Mouse (Mus musculus) liver, embryonic 14.5 days (tissue): ENCODE results near the gene Phldb3. TPM values are rescaled to one million over a fixed set of nuclear protein-coding genes. Genes with fewer than 3 reads are reported as not detected.

Experiments
- ATAC-seq: fragments of 200-750 bp; cut with Nextera tagmentation; 2 replicates; pipeline ENCODE4 v1.8.0; 2017; ENCODE audit warnings: moderate number of reproducible peaks, mild to moderate bottlenecking, moderate library complexity; ENCODE audit not compliant: insufficient read depth
- DNase-seq, 3 experiments: peaks; one replicate each; pipeline ENCODE4 v3.0.0-alpha.2; 2012 to 2013; ENCODE audit warnings: low read depth in 3 of 3, low spot score in 3 of 3
- H3K27ac ChIP-seq: fragments of 300-500 bp; sonication (generic); 2 replicates; pipeline ENCODE4 v1.5.1; 2014; ENCODE audit warnings: moderate library complexity, mild to moderate bottlenecking, control low read depth, inconsistent platforms
- H3K27me3 ChIP-seq: fragments of 300-500 bp; sonication (generic); 2 replicates; pipeline ENCODE4 v1.6.1; 2014; ENCODE audit warnings: mild to moderate bottlenecking, low read length, moderate library complexity; ENCODE audit not compliant: control insufficient read depth, insufficient read depth
- H3K36me3 ChIP-seq: fragments of 300-500 bp; sonication (generic); replicated peaks from 2 replicates; pipeline ENCODE4 v1.6.1; 2014; ENCODE audit warnings: low read depth; ENCODE audit not compliant: control insufficient read depth, insufficient read depth
- H3K4me1 ChIP-seq, 2 experiments: fragments of 200-500 bp in 1 of 2; fragments of 300-500 bp in 1 of 2; sonication (generic) in 1 of 2; replicated peaks; 2 replicates each; pipeline ENCODE4 v1.6.1; 2012 to 2014; ENCODE audit warnings: antibody characterized with exemption in 1 of 2, inconsistent platforms in 1 of 2, low read length in 1 of 2; ENCODE audit not compliant: control insufficient read depth in 2 of 2, insufficient read depth in 2 of 2
- H3K4me2 ChIP-seq: fragments of 300-500 bp; sonication (generic); 2 replicates; pipeline ENCODE4 v1.6.1; 2014; ENCODE audit warnings: low read depth, mild to moderate bottlenecking, control low read depth, moderate library complexity
- H3K4me3 ChIP-seq, 2 experiments: fragments of 200-500 bp in 1 of 2; fragments of 300-500 bp in 1 of 2; sonication (generic) in 1 of 2; 2 replicates each; pipeline ENCODE4 v1.5.1; 2012 to 2014; ENCODE audit warnings: low read depth in 2 of 2, low read length in 2 of 2, mild to moderate bottlenecking in 2 of 2, control low read depth in 1 of 2, inconsistent platforms in 1 of 2, moderate library complexity in 1 of 2; ENCODE audit not compliant: insufficient read depth in 1 of 2
- H3K9ac ChIP-seq: fragments of 300-500 bp; sonication (generic); replicated peaks from 2 replicates; pipeline ENCODE4 v1.6.1; 2014; ENCODE audit warnings: mild to moderate bottlenecking, control low read depth, moderate library complexity
- H3K9me3 ChIP-seq: fragments of 300-500 bp; sonication (generic); 2 replicates; pipeline ENCODE4 v1.6.1; 2016; ENCODE audit warnings: low read length, mixed read lengths; ENCODE audit not compliant: control insufficient read depth
- CTCF ChIP-seq: IDR thresholded peaks from 2 replicates; pipeline ENCODE4 v1.5.1; 2016; ENCODE audit warnings: antibody characterized with exemption, low read depth, control low read depth
- EP300 ChIP-seq: IDR thresholded peaks from 2 replicates; pipeline ENCODE4 v1.6.1; 2016; ENCODE audit warnings: antibody characterized with exemption, low read depth
- whole genome bisulfite sequencing: fragments of 180-500 bp; shearing (Covaris S2); extraction: QIAGEN DNeasy Blood & Tissue Kit; methylation state at CpG from one replicate; pipeline ENCODE4 v1.1.7; 2014; ENCODE audit not compliant: insufficient replicate concordance; 5-methylcytosine and 5-hydroxymethylcytosine counted together
- polyA plus RNA-seq, 2 experiments: library from polyadenylated mRNA; depleted of rRNA in 1 of 2; stranded (reverse) in 1 of 2; unstranded in 1 of 2; fragments of >200 nt; fragmentation: Nextera tagmentation in 1 of 2; extraction: Ambion mirVana in 1 of 2; gene quantifications; 2 replicates each; pipeline versions ENCODE4 v1.2.1 to v1.2.3; 2012 to 2014

The Phldb3 gene
- polyA plus RNA-seq, 2 experiments: 0.06 to 0.59 TPM

GRCm38 (mm10) chr7:24630116-24630880 is 19.7 kb downstream of the Phldb3 start:
- Histone ChIP-seq H3K4me1 (no peaks in the 10 kb centered on the region), H3K9ac (no peak overlapping the region), H3K27ac (no peak overlapping the region), H3K4me3 (no peak overlapping the region), H3K27me3 (no peaks in the 10 kb centered on the region), H3K9me3 (no peaks in the 10 kb centered on the region), H3K36me3 (no peaks in the 10 kb centered on the region), H3K4me2 (no peak overlapping the region)
- TF ChIP-seq CTCF (no peak), EP300 (no peak)
- ATAC-seq (no peak), DNase-seq (no peak)
- 60% methylated on average over 10 of the region's 10 CpGs for whole genome bisulfite sequencing

GRCm38 (mm10) chr7:24636264-24636663 is 25.7 kb downstream of the Phldb3 start, which contains the start of gene Lypd3:
Gene Lypd3, plus strand, starts transcription at chr7:24636550.
- no peak within 1 kb of the TSS for H3K4me3 ChIP-seq
- DNase-seq (no peak), ATAC-seq (no peak)
- H3K27ac ChIP-seq: no peak within 1 kb of the TSS
- 0 out of 4 replicates have a peak, but pooled peaks cover 0 to 2% of the 10 kb centered on the region in 2 experiments for H3K4me1 ChIP-seq
- no peak for TF ChIP-seq CTCF
- no peak for TF ChIP-seq EP300
- H3K9ac ChIP-seq: no peak within 1 kb of the TSS
- 25% methylated on average over 15 of the region's 15 CpGs for WGBS
- no peaks in the 10 kb centered on the region for H3K9me3 ChIP-seq
- H3K36me3 ChIP-seq: no peaks in the 10 kb centered on the region
- H3K4me2 ChIP-seq: no peak within 1 kb of the TSS
- peaks cover 36% of the 10 kb centered on the region for H3K27me3 ChIP-seq

GRCm38 (mm10) chr7:24637046-24637445 is 26.5 kb downstream of the Phldb3 start:
- Histone ChIP-seq H3K27me3 (peaks cover 36% of the 10 kb centered on the region), H3K9ac (no peak overlapping the region), H3K4me2 (no peak overlapping the region), H3K4me1 (0 out of 4 replicates have a peak, but pooled peaks cover 0 to 2% of the 10 kb centered on the region in 2 experiments), H3K27ac (no peak overlapping the region), H3K36me3 (no peaks in the 10 kb centered on the region), H3K9me3 (no peaks in the 10 kb centered on the region), H3K4me3 (no peak overlapping the region)
- DNase-seq (no peak), ATAC-seq (no peak)
- TF ChIP-seq EP300 (no peak), CTCF (no peak)
- WGBS: 7% methylated on average over 18 of the region's 18 CpGs

- WGBS: 3% methylated on average over 35 of the region's 35 CpGs
- H3K9me3 ChIP-seq: no peaks in the 10 kb centered on the region
- H3K4me1 ChIP-seq: 0 out of 4 replicates have a peak, but pooled peaks cover 0 to 2% of the 10 kb centered on the region in 2 experiments
- H3K9ac ChIP-seq: no peak overlapping the region
- peaks cover 36% of the 10 kb centered on the region for H3K27me3 ChIP-seq
- peak overlapping the region; percentile 42 to 49 for H3K4me3 ChIP-seq
- ATAC-seq (no peak), DNase-seq (no peak)
- no peaks in the 10 kb centered on the region for H3K36me3 ChIP-seq
- TF ChIP-seq CTCF: no peak
- no peak for TF ChIP-seq EP300
- peak overlapping the region; percentile 75 for H3K4me2 ChIP-seq
- H3K27ac ChIP-seq: no peak overlapping the region
These were observed 27.7 kb downstream of the Phldb3 start for GRCm38 (mm10) chr7:24638026-24638856.

GRCm38 (mm10) chr7:24640450-24640849 is 29.9 kb downstream of the Phldb3 start:
- H3K27me3 ChIP-seq: peaks cover 36% of the 10 kb centered on the region

More at GRCm38 (mm10) chr7:24640450-24640849, 29.9 kb downstream of the Phldb3 start:
- DNase-seq (no peak), ATAC-seq (no peak)
- Histone ChIP-seq H3K9me3 (no peaks in the 10 kb centered on the region), H3K4me2 (no peak overlapping the region), H3K4me1 (0 out of 4 replicates have a peak, but pooled peaks cover 0 to 2% of the 10 kb centered on the region in 2 experiments), H3K36me3 (no peaks in the 10 kb centered on the region), H3K4me3 (no peak overlapping the region), H3K27ac (no peak overlapping the region), H3K9ac (no peak overlapping the region)
- WGBS: 57% methylated on average over 13 of the region's 13 CpGs
- TF ChIP-seq CTCF (no peak), EP300 (no peak)
